Mouse (Mus musculus) thymus, postnatal 0 days (tissue): ENCODE results near the gene Gm3952. TPM values are rescaled to one million over a fixed set of nuclear protein-coding genes. Genes with fewer than 3 reads are reported as not detected.
A peak's percentile ranks its signal among the peaks of the same experiment; 100 is the strongest.

Source experiments
- DNase-seq: peaks from one replicate; pipeline ENCODE4 v3.0.0-alpha.2; 2015; ENCODE audit warnings: low spot score
- polyA plus RNA-seq: library from polyadenylated mRNA; unstranded; fragments of >200 nt; fragmentation: Nextera tagmentation; extraction: Ambion mirVana; gene quantifications from 2 replicates; pipeline ENCODE4 v1.2.1, GENCODE M21; 2015

Gm3952 gene
- not detected in 2 replicates for polyA plus RNA-seq

- no peak for DNase-seq
Observed at GRCm38 (mm10) chr8:128798594-128798993, at the start of gene Gm3952. Gm3952 (minus strand) TSS chr8:128798694.

GRCm38 (mm10) chr8:128843749-128844148 is 45.3 kb upstream of the Gm3952 start:
- DNase-seq = no peak

- no peak for DNase-seq
Observed at GRCm38 (mm10) chr8:128812521-128812920, 14.0 kb upstream of the Gm3952 start.

- no peak for DNase-seq
Observed at GRCm38 (mm10) chr8:128735692-128736091, 62.8 kb downstream of the Gm3952 start.

DNA sequence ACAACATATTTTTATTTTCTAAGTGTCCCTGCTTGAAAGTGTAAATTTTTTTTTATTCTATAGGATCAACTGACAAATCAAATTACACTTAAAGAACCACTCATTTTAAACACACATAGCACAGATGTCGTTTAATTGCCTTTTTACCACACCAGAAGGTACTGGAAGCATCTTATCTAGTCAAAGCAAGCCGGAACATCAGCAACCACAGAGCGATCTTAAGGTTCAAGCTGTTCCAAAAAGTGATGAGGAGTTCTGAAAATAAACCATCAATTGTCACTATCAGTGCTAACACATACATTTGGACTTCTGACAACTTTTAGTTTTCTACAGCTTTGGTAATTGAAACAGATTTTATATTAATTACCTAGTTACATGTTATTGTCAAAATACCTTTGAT is 64.4 kb downstream of the Gm3952 start:
- DNase-seq = no peak

DNA sequence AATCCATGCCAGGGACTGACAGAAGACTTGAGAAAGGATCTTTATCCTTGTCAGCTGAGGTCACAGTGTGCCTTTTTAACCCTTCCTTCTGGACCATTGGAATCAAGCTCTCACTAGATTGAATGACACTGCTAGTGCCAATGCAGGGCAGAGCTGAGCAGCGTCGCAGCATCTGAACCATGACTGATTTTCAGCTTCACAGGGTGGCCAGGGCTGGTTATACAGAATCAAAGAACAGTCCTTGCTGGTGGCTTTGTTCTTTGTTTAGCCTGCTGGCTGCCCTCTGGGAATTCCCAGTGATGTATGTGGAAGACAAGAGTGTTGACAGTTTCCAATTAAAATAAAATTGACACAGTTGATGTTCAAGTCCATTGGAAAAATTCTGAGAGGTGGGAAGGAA is 66.2 kb downstream of the Gm3952 start:
- DNase-seq = no peak

GRCm38 (mm10) chr8:128727213-128727612 is 71.3 kb downstream of the Gm3952 start:
- DNase-seq = no peak

DNA sequence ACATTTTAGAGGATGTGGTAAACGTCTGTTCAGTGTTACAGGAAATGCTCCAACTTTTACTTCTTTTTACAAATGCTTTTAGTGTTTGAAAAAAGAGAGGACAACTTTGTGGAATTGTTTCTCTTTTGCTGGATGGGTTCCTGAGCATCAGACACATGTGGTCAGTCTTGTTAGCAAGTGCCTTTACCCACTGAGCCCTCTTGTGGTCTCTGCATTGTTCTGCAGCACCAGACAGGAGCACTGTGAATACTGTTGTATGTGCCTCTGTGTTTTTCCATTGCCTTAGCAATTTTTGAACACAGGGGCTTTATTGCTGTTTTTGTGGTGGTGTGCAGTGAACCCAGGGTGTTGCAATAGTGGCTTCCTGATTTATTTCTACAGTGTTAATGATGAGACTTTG is 73.7 kb downstream of the Gm3952 start:
- DNase-seq = peak; percentile 14

GRCm38 (mm10) chr8:128716184-128716583 is 82.3 kb downstream of the Gm3952 start:
- no peak for DNase-seq

- peak; percentile 84 for DNase-seq
Observed at GRCm38 (mm10) chr8:128709261-128709660, 89.2 kb downstream of the Gm3952 start.

- no peak for DNase-seq
Observed at GRCm38 (mm10) chr8:128704836-128705235, 93.7 kb downstream of the Gm3952 start.

DNA sequence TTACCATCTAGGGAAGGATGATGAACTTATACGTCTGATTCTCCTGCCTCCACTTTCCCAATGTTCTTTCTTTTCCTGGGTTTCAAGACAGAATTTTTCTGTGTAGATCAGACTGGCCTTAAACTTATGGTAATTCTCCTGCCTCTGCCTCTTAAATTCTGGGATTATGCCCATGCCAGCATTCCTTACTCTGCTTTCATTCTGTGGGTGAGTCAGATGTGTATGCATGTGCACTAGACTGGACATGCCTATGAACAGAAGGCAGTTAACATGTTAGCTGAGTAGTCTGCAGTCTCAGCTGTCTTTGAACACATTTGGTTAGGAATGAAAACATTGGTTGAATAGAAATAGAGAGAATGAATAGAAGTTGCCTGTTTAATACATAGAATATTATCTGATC is 94.1 kb downstream of the Gm3952 start:
- DNase-seq = no peak

DNA sequence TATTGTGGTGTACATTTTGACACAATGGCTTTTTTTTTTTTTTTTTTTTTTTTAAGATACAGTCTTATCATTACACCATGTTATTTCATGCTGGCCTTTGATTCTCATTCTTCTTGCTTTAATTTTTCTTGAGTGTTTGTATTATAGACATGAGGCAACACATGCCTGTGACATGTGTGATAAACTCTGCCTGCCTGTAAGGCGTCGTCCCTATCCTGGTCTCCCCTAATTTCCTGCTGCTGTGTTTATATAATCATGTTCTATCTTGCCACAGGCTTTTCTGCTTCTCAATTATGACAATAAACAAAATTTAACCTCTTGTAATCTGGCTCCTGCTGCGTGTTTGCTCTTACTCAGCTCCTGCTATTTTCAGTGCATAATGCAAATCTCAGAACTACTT is 100.5 kb downstream of the Gm3952 start:
- DNase-seq = no peak

DNA sequence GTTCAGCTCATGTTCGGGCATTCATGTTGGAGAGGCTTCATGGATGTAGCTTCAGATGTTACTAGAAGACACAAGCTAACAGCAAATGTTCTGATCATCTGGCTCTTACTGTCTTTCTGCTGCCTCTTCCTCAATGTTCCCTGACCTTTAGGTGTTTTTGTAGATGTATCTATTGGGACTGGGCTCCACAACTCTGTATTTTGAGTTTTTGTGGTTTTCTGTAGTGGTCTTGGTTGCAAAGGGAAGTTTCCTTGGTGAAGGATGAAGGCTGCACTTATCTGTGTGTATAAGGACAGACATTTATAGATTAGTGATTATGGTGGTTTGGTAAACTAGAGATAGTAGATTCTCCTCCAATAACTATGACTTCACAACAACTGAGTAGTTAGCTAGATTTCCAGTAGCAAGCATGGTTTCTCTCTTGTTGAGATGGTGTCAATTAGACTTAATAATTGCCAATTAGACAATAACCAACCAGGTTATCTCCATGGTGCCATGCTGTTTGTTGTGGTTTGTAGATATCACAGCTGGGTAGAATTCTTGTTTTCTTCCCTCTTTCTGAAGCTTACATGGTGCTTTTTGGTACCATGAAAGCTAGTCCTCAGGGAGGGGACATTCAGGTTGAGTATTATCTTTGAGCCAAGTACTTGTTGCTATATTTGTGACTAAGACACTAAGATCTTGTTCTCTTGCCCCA is 101.6 kb downstream of the Gm3952 start:
- no peak for DNase-seq

Other genes starting within 250 kb of the Gm3952 start
- 105 and 107 TPM in 2 replicates for gene Itgb1, start 113.0 kb downstream of the Gm3952 start, polyA plus RNA-seq